Mouse (Mus musculus) thymus, adult 2 months (tissue): Measurements from ENCODE around the gene Stab1. TPM values are rescaled to one million over a fixed set of nuclear protein-coding genes. Genes with fewer than 3 reads are reported as not detected.

Experiments
- DNase-seq: peaks from one replicate; pipeline ENCODE4 v3.0.0; 2021
- H3K27ac ChIP-seq: fragments of 200-500 bp; 2 replicates; pipeline ENCODE4 v1.5.1; 2012; ENCODE audit warnings: low read length, control low read depth; ENCODE audit not compliant: control insufficient read depth, insufficient read depth
- H3K27me3 ChIP-seq: fragments of 200-500 bp; 2 replicates; pipeline ENCODE4 v1.6.1; 2012; ENCODE audit warnings: mild to moderate bottlenecking, low read length, moderate library complexity, mixed read lengths; ENCODE audit not compliant: control insufficient read depth, insufficient read depth
- H3K36me3 ChIP-seq: fragments of 200-500 bp; 2 replicates; pipeline ENCODE4 v1.6.1; 2012; ENCODE audit warnings: mild to moderate bottlenecking, low read length, moderate library complexity; ENCODE audit not compliant: control insufficient read depth, insufficient read depth
- H3K4me1 ChIP-seq: fragments of 200-500 bp; replicated peaks from 2 replicates; pipeline ENCODE4 v1.6.1; 2012; ENCODE audit warnings: low read length; ENCODE audit not compliant: control insufficient read depth, insufficient read depth
- H3K4me3 ChIP-seq: fragments of 200-500 bp; 2 replicates; pipeline ENCODE4 v1.5.1; 2012; ENCODE audit warnings: mild to moderate bottlenecking, low read length, control low read depth, moderate library complexity; ENCODE audit not compliant: control insufficient read depth, insufficient read depth
- CTCF ChIP-seq: fragments of 200-500 bp; IDR thresholded peaks from 2 replicates; pipeline ENCODE4 v1.5.1; 2012; ENCODE audit warnings: mild to moderate bottlenecking, control low read depth, low read length, moderate library complexity, borderline replicate concordance; ENCODE audit not compliant: control insufficient read depth, poor library complexity, insufficient read depth; ENCODE audit errors: extremely low read depth
- POLR2A ChIP-seq: fragments of 200-500 bp; IDR thresholded peaks from 2 replicates; pipeline ENCODE4 v1.6.1; 2012; ENCODE audit warnings: mild to moderate bottlenecking, low read length, control low read depth, moderate library complexity; ENCODE audit not compliant: control insufficient read depth, poor library complexity, insufficient read depth; ENCODE audit errors: extremely low read depth
- WGBS: fragments of 180-500 bp; shearing (Covaris S2); methylation state at CpG from one replicate; pipeline ENCODE4 v1.1.7; 2018; 5-methylcytosine and 5-hydroxymethylcytosine counted together
- polyA plus RNA-seq: library from polyadenylated mRNA; depleted of rRNA; stranded (reverse); fragments of >200 nt; gene quantifications from 2 replicates; pipeline ENCODE4 v1.2.3, GENCODE M21; 2012; rRNA removed

Stab1 gene
- polyA plus RNA-seq, 1 experiment, result 26.7 TPM

- H3K4me1 ChIP-seq, result no peaks in the 10 kb centered on the region
- no peak overlapping the region for H3K4me3 ChIP-seq
- no peak overlapping the region for H3K27ac ChIP-seq
- WGBS, result 97% methylated on average over 2 of the region's 2 CpGs
- no peaks in the 10 kb centered on the region for H3K27me3 ChIP-seq
- TF ChIP-seq POLR2A (no peak), CTCF (no peak)
- DNase-seq, result no peak
- peaks cover 61% of the 10 kb centered on the region for H3K36me3 ChIP-seq
Observed at GRCm38 (mm10) chr14:31105156-31105555, 63.3 kb downstream of the Stab1 start.

GRCm38 (mm10) chr14:31089918-31090317 is 78.5 kb downstream of the Stab1 start:
- DNase-seq, result no peak
- WGBS, result 49% methylated on average over 1 of the region's 1 CpGs
- TF ChIP-seq CTCF (no peak), POLR2A (no peak)
- Histone ChIP-seq H3K27me3 (no peaks in the 10 kb centered on the region), H3K4me3 (no peak overlapping the region), H3K36me3 (peaks cover 63% of the 10 kb centered on the region), H3K4me1 (no peaks in the 10 kb centered on the region), H3K27ac (no peak overlapping the region)

Other genes with a start within 250 kb of the Stab1 start
- 0.19 and 0.66 TPM in 2 replicates for gene Itih3, start 244.9 kb downstream of the Stab1 start, polyA plus RNA-seq
- 0.09 and 0.97 TPM in 2 replicates for gene Itih1, start 225.4 kb downstream of the Stab1 start, polyA plus RNA-seq
- gene Nek4, start 217.3 kb downstream of the Stab1 start, polyA plus RNA-seq, result 2.5 and 2.6 TPM in 2 replicates
- 11.9 and 13.6 TPM in 2 replicates for gene Glt8d1, start 167.2 kb downstream of the Stab1 start, polyA plus RNA-seq
- gene Spcs1, start 167.0 kb downstream of the Stab1 start, polyA plus RNA-seq, result 133 and 183 TPM in 2 replicates
- 32.1 and 47.0 TPM in 2 replicates for gene Pbrm1, start 149.5 kb downstream of the Stab1 start, polyA plus RNA-seq
- gene Gnl3, start 149.5 kb downstream of the Stab1 start, polyA plus RNA-seq, result 24.0 and 32.9 TPM in 2 replicates
- 77.4 and 91.1 TPM in 2 replicates for gene Smim4, start 39.7 kb downstream of the Stab1 start, polyA plus RNA-seq
- gene Nt5dc2, start 37.6 kb downstream of the Stab1 start, polyA plus RNA-seq, result 220 and 273 TPM in 2 replicates
- 4.2 and 103 TPM in 2 replicates for gene Tnnc1, start 39.7 kb upstream of the Stab1 start, polyA plus RNA-seq
- 569 and 585 TPM in 2 replicates for gene Nisch, start 48.3 kb upstream of the Stab1 start, polyA plus RNA-seq
- 1.9 and 2.4 TPM in 2 replicates for gene Sema3g, start 49.2 kb upstream of the Stab1 start, polyA plus RNA-seq
- gene Phf7, start 82.7 kb upstream of the Stab1 start, polyA plus RNA-seq, result 7.4 and 8.0 TPM in 2 replicates
- 106 and 111 TPM in 2 replicates for gene Bap1, start 82.8 kb upstream of the Stab1 start, polyA plus RNA-seq
- gene Dnah1, start 155.3 kb upstream of the Stab1 start, polyA plus RNA-seq, result 0.39 and 0.54 TPM in 2 replicates
- gene Capn7, start 168.0 kb upstream of the Stab1 start, polyA plus RNA-seq, result 23.8 and 24.2 TPM in 2 replicates